Mouse (Mus musculus): ENCODE results near the gene Olfr1258. TPM values are rescaled to one million over a fixed set of nuclear protein-coding genes. Genes with fewer than 3 reads are reported as not detected.

The Olfr1258 gene
- not detected in 2 replicates for polyA plus RNA-seq (2012; rRNA removed)

DNA sequence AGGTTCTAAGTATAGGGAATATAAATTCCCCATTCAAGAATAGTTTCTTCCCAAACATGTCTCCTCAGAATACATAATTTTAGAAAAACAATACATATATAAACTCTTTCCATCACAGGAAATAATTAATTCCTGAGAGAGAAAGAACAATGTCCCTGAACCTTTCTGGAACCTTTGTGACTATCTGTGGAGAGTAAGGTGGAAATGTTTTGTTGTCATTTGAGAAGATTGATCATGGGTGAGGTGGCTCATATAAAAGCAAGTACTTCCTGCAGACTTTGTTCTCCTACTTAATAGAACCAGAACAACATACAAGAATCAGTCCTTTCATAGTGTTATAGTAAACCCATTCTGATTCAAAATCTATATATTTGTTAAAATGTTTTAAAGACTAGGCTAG, at the start of gene Olfr1258:
Gene Olfr1258, plus strand, starts transcription at position 301 of the 400 bp plus-strand sequence.

DNA sequence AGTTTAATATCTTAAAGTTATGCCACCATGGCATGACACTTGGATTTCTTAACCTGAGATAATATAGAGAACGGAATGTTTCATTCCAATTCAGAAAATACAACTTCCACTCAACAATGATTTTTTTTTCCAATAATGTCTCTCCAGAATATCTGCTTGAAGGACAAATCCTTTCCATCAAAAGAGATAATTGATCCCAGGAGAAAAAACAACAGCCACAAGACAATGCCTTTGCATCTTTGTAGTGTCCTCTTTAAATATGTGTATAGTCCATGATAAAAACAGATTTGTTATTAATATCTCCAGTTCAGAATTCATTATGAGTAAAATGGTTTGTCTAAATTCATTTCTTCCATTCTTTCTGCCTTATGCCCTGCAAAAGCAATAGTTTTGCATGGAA, 49.0 kb upstream of the Olfr1258 start, which contains the start of gene Olfr1257:
Gene Olfr1257, plus strand, starts transcription at position 301 of the 400 bp plus-strand sequence.

DNA sequence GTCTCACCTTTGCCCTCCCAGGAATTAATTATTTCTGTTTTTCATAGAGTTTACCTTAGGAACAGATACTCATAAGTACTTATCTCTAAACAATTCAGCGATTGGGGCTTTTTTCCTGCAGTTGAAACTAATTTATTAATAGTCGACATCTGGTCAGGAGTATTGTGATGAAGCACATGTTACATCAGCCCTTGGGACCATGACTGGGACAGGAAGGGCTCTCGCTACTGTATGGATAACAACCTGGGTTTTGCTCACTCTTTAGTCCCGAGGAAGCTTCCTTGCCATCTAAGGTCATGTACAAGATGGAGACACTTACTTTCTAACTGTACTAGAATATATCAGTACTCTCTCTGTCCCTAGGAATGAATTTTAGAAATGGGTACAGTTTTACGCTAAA, 21.5 kb downstream of the Olfr1258 start, which contains the start of gene Olfr1259:
Gene Olfr1259, minus strand, starts transcription at position 101 of the 400 bp plus-strand sequence.

DNA sequence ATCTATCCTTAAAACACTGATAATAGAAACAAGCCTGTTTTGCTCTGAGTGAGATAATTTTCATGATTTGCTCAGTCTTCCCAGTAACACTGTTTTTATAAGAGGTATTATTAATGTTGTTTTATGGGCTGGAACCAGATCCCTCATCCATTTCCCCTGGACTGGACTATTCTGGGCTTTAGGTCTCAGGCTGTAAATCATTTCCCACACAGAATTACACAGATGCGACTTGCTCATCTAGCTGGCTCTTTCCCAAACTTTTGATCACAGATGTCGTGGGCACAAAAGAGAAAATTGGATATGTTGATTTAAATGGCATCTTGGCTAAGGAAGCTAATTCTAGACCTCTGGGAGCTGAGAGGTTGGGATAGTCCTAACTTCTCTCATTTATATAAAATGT, 47.1 kb downstream of the Olfr1258 start, which contains the start of gene Olfr1260:
Gene Olfr1260, plus strand, starts transcription at position 157 of the 400 bp plus-strand sequence.

Other genes with a start within 250 kb of the Olfr1258 start
- not detected in 2 replicates for gene Olfr1252, start 202.3 kb upstream of the Olfr1258 start, polyA plus RNA-seq (2012; rRNA removed)
- gene Olfr1253, start 170.2 kb upstream of the Olfr1258 start, polyA plus RNA-seq (2012; rRNA removed) = not detected in 2 replicates
- gene Olfr1254, start 133.7 kb upstream of the Olfr1258 start, polyA plus RNA-seq (2012; rRNA removed) = not detected in 2 replicates
- gene Olfr1255, start 115.3 kb upstream of the Olfr1258 start, polyA plus RNA-seq (2012; rRNA removed) = not detected in 2 replicates
- gene Olfr1256, start 85.8 kb upstream of the Olfr1258 start, polyA plus RNA-seq (2012; rRNA removed) = not detected in 2 replicates
- gene Olfr48, start 79.1 kb upstream of the Olfr1258 start, polyA plus RNA-seq (2012; rRNA removed) = not detected in 2 replicates
- gene Olfr1257, start 48.9 kb upstream of the Olfr1258 start, polyA plus RNA-seq (2012; rRNA removed) = not detected in 2 replicates
- not detected in 2 replicates for gene Olfr1259, start 21.4 kb downstream of the Olfr1258 start, polyA plus RNA-seq (2012; rRNA removed)
- not detected in 2 replicates for gene Olfr1260, start 47.0 kb downstream of the Olfr1258 start, polyA plus RNA-seq (2012; rRNA removed)
- not detected in 2 replicates for gene Olfr1261, start 63.9 kb downstream of the Olfr1258 start, polyA plus RNA-seq (2012; rRNA removed)
- not detected in 2 replicates for gene Olfr1262, start 72.8 kb downstream of the Olfr1258 start, polyA plus RNA-seq (2012; rRNA removed)
- not detected in 2 replicates for gene Olfr1263, start 84.8 kb downstream of the Olfr1258 start, polyA plus RNA-seq (2012; rRNA removed)
- gene Olfr1264, start 98.3 kb downstream of the Olfr1258 start, polyA plus RNA-seq (2012; rRNA removed) = not detected in 2 replicates
- gene Olfr1265, start 108.0 kb downstream of the Olfr1258 start, polyA plus RNA-seq (2012; rRNA removed) = not detected in 2 replicates
- not detected in 2 replicates for gene Olfr140, start 136.3 kb downstream of the Olfr1258 start, polyA plus RNA-seq (2012; rRNA removed)
- not detected in 2 replicates for gene Olfr1269, start 194.1 kb downstream of the Olfr1258 start, polyA plus RNA-seq (2012; rRNA removed)
- 0.05 TPM in 1 of 2 replicates, not detected in the other for gene Olfr32, start 215.0 kb downstream of the Olfr1258 start, polyA plus RNA-seq (2012; rRNA removed)
- gene Olfr1270, start 225.8 kb downstream of the Olfr1258 start, polyA plus RNA-seq (2012; rRNA removed) = not detected in 2 replicates

Measured in central nervous system, embryonic 11.5 days (tissue).